Mouse (Mus musculus) liver, postnatal 0 days (tissue): ENCODE measurements around the gene Msmp. TPM values are rescaled to one million over a fixed set of nuclear protein-coding genes. Genes with fewer than 3 reads are reported as not detected.

Experiments used
- ATAC-seq: fragments of 200-750 bp; cut with Nextera tagmentation; 2 replicates; pipeline ENCODE4 v1.8.0; 2017; ENCODE audit warnings: mild to moderate bottlenecking, moderate library complexity
- DNase-seq: peaks from one replicate; pipeline ENCODE4 v3.0.0-alpha.2; 2016
- H3K27ac ChIP-seq: fragments of 300-500 bp; sonication (generic); 2 replicates; pipeline ENCODE4 v1.5.1; 2014; ENCODE audit warnings: antibody characterized with exemption, moderate library complexity, mild to moderate bottlenecking, low read depth
- H3K27me3 ChIP-seq: fragments of 300-500 bp; sonication (generic); 2 replicates; pipeline ENCODE4 v1.6.1; 2014; ENCODE audit warnings: low read length, control low read depth, mixed read lengths; ENCODE audit not compliant: insufficient read depth
- H3K36me3 ChIP-seq: fragments of 300-500 bp; sonication (generic); replicated peaks from 2 replicates; pipeline ENCODE4 v1.6.1; 2014; ENCODE audit warnings: mild to moderate bottlenecking, control low read depth, low read length, moderate library complexity, mixed read lengths; ENCODE audit not compliant: insufficient read depth
- H3K4me1 ChIP-seq: fragments of 300-500 bp; sonication (generic); 2 replicates; pipeline ENCODE4 v1.6.1; 2014; ENCODE audit warnings: antibody characterized with exemption, mild to moderate bottlenecking, control low read depth; ENCODE audit not compliant: insufficient read depth
- H3K4me2 ChIP-seq: fragments of 300-500 bp; sonication (generic); 2 replicates; pipeline ENCODE4 v1.6.1; 2014; ENCODE audit warnings: low read depth, mild to moderate bottlenecking, low read length, moderate library complexity, mixed read lengths
- H3K4me3 ChIP-seq: fragments of 300-500 bp; sonication (generic); 2 replicates; pipeline ENCODE4 v1.5.1; 2014; ENCODE audit warnings: low read depth, low read length
- H3K9ac ChIP-seq: fragments of 300-500 bp; sonication (generic); replicated peaks from 2 replicates; pipeline ENCODE4 v1.6.1; 2014; ENCODE audit warnings: mild to moderate bottlenecking, moderate library complexity
- H3K9me3 ChIP-seq: fragments of 300-500 bp; sonication (generic); 2 replicates; pipeline ENCODE4 v1.6.1; 2016; ENCODE audit warnings: mild to moderate bottlenecking, control low read depth, low read length, mixed read lengths
- CTCF ChIP-seq: sonication (generic); IDR thresholded peaks from 2 replicates; pipeline ENCODE4 v1.5.1; 2016; ENCODE audit warnings: antibody characterized with exemption, low read depth
- EP300 ChIP-seq: IDR thresholded peaks from 2 replicates; pipeline ENCODE4 v1.6.1; 2016; ENCODE audit warnings: antibody characterized with exemption, low read depth, mild to moderate bottlenecking
- WGBS: fragments of 180-500 bp; shearing (Covaris S2); extraction: QIAGEN DNeasy Blood & Tissue Kit; methylation state at CpG from one replicate; pipeline ENCODE4 v1.1.7; 2014; ENCODE audit not compliant: insufficient replicate concordance; 5-methylcytosine and 5-hydroxymethylcytosine counted together
- microRNA-seq: library from miRNA; unstranded; fragments of <30 nt; microRNA quantifications from one replicate; pipeline ENCODE4, GENCODE M21; 2016
- polyA plus RNA-seq: library from polyadenylated mRNA; unstranded; fragments of >200 nt; fragmentation: Nextera tagmentation; extraction: Ambion mirVana; gene quantifications from 2 replicates; pipeline ENCODE4 v1.2.1, GENCODE M21; 2015

The Msmp gene
- polyA plus RNA-seq, 1 experiment from 2014 or later, result 0.96 TPM

DNA sequence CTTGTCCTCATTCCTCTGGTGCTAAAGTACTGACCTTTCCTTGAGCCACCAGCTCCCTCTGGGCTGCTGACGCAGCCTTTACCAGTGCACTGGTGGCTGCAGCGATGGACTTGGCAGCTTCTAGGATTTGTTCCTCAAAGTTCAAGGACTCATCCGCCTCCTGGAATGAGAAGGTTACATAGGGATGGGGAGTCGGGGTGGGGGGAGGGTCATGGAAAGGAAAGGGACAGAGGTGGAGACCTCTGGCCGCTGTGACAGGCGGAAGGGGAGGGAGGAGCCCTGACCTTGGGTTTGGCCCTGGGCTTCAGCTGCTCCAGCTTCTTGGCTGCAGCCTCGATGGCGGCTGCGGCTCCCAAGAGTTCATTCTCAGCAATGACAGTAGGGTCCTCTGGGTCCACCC, 51.0 kb downstream of the Msmp start:
- Histone ChIP-seq H3K27me3 (no peaks in the 10 kb centered on the region), H3K9me3 (no peaks in the 10 kb centered on the region), H3K4me3 (no peak overlapping the region), H3K4me2 (no peak overlapping the region), H3K4me1 (no peaks in the 10 kb centered on the region), H3K36me3 (peaks cover 78% of the 10 kb centered on the region), H3K27ac (no peak overlapping the region), H3K9ac (no peak overlapping the region)
- DNase-seq (no peak), ATAC-seq (no peak)
- WGBS, result 75% methylated on average over 9 of the region's 9 CpGs
- TF ChIP-seq CTCF (no peak), EP300 (no peak)

Small RNA genes within 50 kb of the gene (microRNA-seq; reads per million reads assigned to microRNA genes)
- gene Gm25262, result not detected

Other genes starting within 250 kb of the Msmp start
- 1.9 and 2.1 TPM in 2 replicates for gene Rusc2, start 202.5 kb downstream of the Msmp start, polyA plus RNA-seq
- 0.14 TPM in 1 of 2 replicates, not detected in the other for gene Fam166b, start 155.4 kb downstream of the Msmp start, polyA plus RNA-seq
- 1.2 TPM in 2 replicates for gene Tesk1, start 142.6 kb downstream of the Msmp start, polyA plus RNA-seq
- gene Cd72, start 129.9 kb downstream of the Msmp start, polyA plus RNA-seq, result 9.9 and 10.4 TPM in 2 replicates
- gene Sit1, start 100.8 kb downstream of the Msmp start, polyA plus RNA-seq, result 0.53 and 0.94 TPM in 2 replicates
- 41.1 and 46.0 TPM in 2 replicates for gene Ccdc107, start 91.6 kb downstream of the Msmp start, polyA plus RNA-seq
- gene Arhgef39, start 84.8 kb downstream of the Msmp start, polyA plus RNA-seq, result 14.2 and 15.2 TPM in 2 replicates
- gene Car9, start 77.5 kb downstream of the Msmp start, polyA plus RNA-seq, result 0.95 and 1.1 TPM in 2 replicates
- 17.3 and 58.9 TPM in 2 replicates for gene Tpm2, start 60.7 kb downstream of the Msmp start, polyA plus RNA-seq
- gene Creb3, start 22.2 kb downstream of the Msmp start, polyA plus RNA-seq, result 36.2 and 41.2 TPM in 2 replicates
- 30.0 and 34.2 TPM in 2 replicates for gene Tln1, start 21.8 kb downstream of the Msmp start, polyA plus RNA-seq
- gene Rgp1, start 5.8 kb downstream of the Msmp start, polyA plus RNA-seq, result 6.3 and 7.3 TPM in 2 replicates
- 7.3 and 8.4 TPM in 2 replicates for gene Gba2, start 5.6 kb downstream of the Msmp start, polyA plus RNA-seq
- gene Npr2, start 47.4 kb upstream of the Msmp start, polyA plus RNA-seq, result 0.54 and 0.82 TPM in 2 replicates
- gene Spag8, start 69.1 kb upstream of the Msmp start, polyA plus RNA-seq, result not detected in 2 replicates
- gene Hint2, start 72.0 kb upstream of the Msmp start, polyA plus RNA-seq, result 159 and 186 TPM in 2 replicates
- gene Tmem8b, start 84.5 kb upstream of the Msmp start, polyA plus RNA-seq, result 0.29 and 0.33 TPM in 2 replicates
- 1.7 and 1.8 TPM in 2 replicates for gene Fam221b, start 84.7 kb upstream of the Msmp start, polyA plus RNA-seq
- gene Olfr70, start 116.3 kb upstream of the Msmp start, polyA plus RNA-seq, result not detected in 2 replicates
- gene Olfr71, start 125.8 kb upstream of the Msmp start, polyA plus RNA-seq, result not detected in 2 replicates
- 0.40 and 0.50 TPM in 2 replicates for gene Hrct1, start 142.7 kb upstream of the Msmp start, polyA plus RNA-seq
- 0.07 and 0.13 TPM in 2 replicates for gene Spaar, start 145.5 kb upstream of the Msmp start, polyA plus RNA-seq
- gene Olfr159, start 186.5 kb upstream of the Msmp start, polyA plus RNA-seq, result not detected in 2 replicates
- not detected in 2 replicates for gene Olfr156, start 239.4 kb upstream of the Msmp start, polyA plus RNA-seq